Mouse (Mus musculus) hindbrain, embryonic 12.5 days (tissue): ENCODE data around the gene Asic2. TPM values are rescaled to one million over a fixed set of nuclear protein-coding genes. Genes with fewer than 3 reads are reported as not detected.

Source experiments
- ATAC-seq: fragments of 200-750 bp; cut with Nextera tagmentation; 2 replicates; pipeline ENCODE4 v1.8.0; 2017; ENCODE audit warnings: moderate TSS enrichment; ENCODE audit not compliant: low FRiP score
- H3K27ac ChIP-seq: fragments of 300-500 bp; sonication (generic); 2 replicates; pipeline ENCODE4 v1.5.1; 2016; ENCODE audit warnings: mild to moderate bottlenecking
- H3K27me3 ChIP-seq: fragments of 300-500 bp; sonication (generic); 2 replicates; pipeline ENCODE4 v1.6.1; 2016; ENCODE audit warnings: mild to moderate bottlenecking
- H3K36me3 ChIP-seq: fragments of 300-500 bp; sonication (generic); 2 replicates; pipeline ENCODE4 v1.6.1; 2016; ENCODE audit warnings: mild to moderate bottlenecking
- H3K4me1 ChIP-seq: fragments of 300-500 bp; sonication (generic); 2 replicates; pipeline ENCODE4 v1.6.1; 2016
- H3K4me2 ChIP-seq: fragments of 300-500 bp; sonication (generic); replicated peaks from 2 replicates; pipeline ENCODE4 v1.6.1; 2016; ENCODE audit warnings: mild to moderate bottlenecking
- H3K4me3 ChIP-seq: fragments of 300-500 bp; sonication (generic); 2 replicates; pipeline ENCODE4 v1.5.1; 2016; ENCODE audit warnings: mild to moderate bottlenecking
- H3K9ac ChIP-seq: fragments of 300-500 bp; sonication (generic); 2 replicates; pipeline ENCODE4 v1.6.1; 2016; ENCODE audit warnings: mild to moderate bottlenecking, moderate library complexity
- H3K9me3 ChIP-seq: fragments of 300-500 bp; sonication (generic); replicated peaks from 2 replicates; pipeline ENCODE4 v1.6.1; 2016; ENCODE audit warnings: mild to moderate bottlenecking
- WGBS: fragments of 180-500 bp; shearing (Covaris S2); methylation state at CpG from one replicate; pipeline ENCODE4 v1.1.7; 2016; 5-methylcytosine and 5-hydroxymethylcytosine counted together
- polyA plus RNA-seq: library from polyadenylated mRNA; unstranded; fragments of >200 nt; fragmentation: Nextera tagmentation; extraction: Ambion mirVana; gene quantifications from 2 replicates; pipeline ENCODE4 v1.2.1, GENCODE M21; 2016

Asic2 gene
- polyA plus RNA-seq, 1 experiment from 2014 or later = 5.4 TPM

GRCm38 (mm10) chr11:81671724-81672123 lies 296.5 kb downstream of the Asic2 start:
- no peak overlapping the region for H3K27ac ChIP-seq
- H3K9me3 ChIP-seq = no peaks in the 10 kb centered on the region
- no peaks in the 10 kb centered on the region for H3K27me3 ChIP-seq
- H3K4me1 ChIP-seq = no peaks in the 10 kb centered on the region
- no peak overlapping the region for H3K4me2 ChIP-seq
- H3K36me3 ChIP-seq = no peaks in the 10 kb centered on the region
- H3K4me3 ChIP-seq = no peak overlapping the region
- H3K9ac ChIP-seq = no peak overlapping the region
- no peak for ATAC-seq

GRCm38 (mm10) chr11:81670436-81670835 lies 297.8 kb downstream of the Asic2 start:
- no peaks in the 10 kb centered on the region for H3K4me1 ChIP-seq
- H3K27ac ChIP-seq = no peak overlapping the region
- no peaks in the 10 kb centered on the region for H3K36me3 ChIP-seq
- no peaks in the 10 kb centered on the region for H3K27me3 ChIP-seq
- H3K9me3 ChIP-seq = no peaks in the 10 kb centered on the region
- H3K4me2 ChIP-seq = no peak overlapping the region
- WGBS = 86% methylated on average over 3 of the region's 3 CpGs
- no peak overlapping the region for H3K4me3 ChIP-seq
- ATAC-seq = no peak
- no peak overlapping the region for H3K9ac ChIP-seq

- Histone ChIP-seq H3K4me3 (no peak overlapping the region), H3K4me2 (no peak overlapping the region), H3K4me1 (peaks cover 2% of the 10 kb centered on the region; the same call in 1 of the 2 replicates), H3K36me3 (no peaks in the 10 kb centered on the region), H3K27me3 (no peaks in the 10 kb centered on the region), H3K27ac (no peak overlapping the region), H3K9me3 (no peaks in the 10 kb centered on the region), H3K9ac (no peak overlapping the region)
- WGBS = 81% methylated on average over 1 of the region's 1 CpGs
- no peak for ATAC-seq
These were observed 309.4 kb downstream of the Asic2 start for GRCm38 (mm10) chr11:81658850-81659249.

GRCm38 (mm10) chr11:81657121-81657520 lies 311.1 kb downstream of the Asic2 start:
- H3K27ac ChIP-seq = no peak overlapping the region
- no peaks in the 10 kb centered on the region for H3K9me3 ChIP-seq
- 66% methylated on average over 2 of the region's 2 CpGs for WGBS
- H3K27me3 ChIP-seq = no peaks in the 10 kb centered on the region
- no peak overlapping the region for H3K4me3 ChIP-seq
- H3K4me2 ChIP-seq = no peak overlapping the region
- no peaks in the 10 kb centered on the region for H3K36me3 ChIP-seq
- no peak overlapping the region for H3K9ac ChIP-seq
- H3K4me1 ChIP-seq = peaks cover 2% of the 10 kb centered on the region; the same call in 1 of the 2 replicates
- ATAC-seq = no peak

- Histone ChIP-seq H3K9me3 (no peaks in the 10 kb centered on the region), H3K27ac (peak overlapping the region; percentile 41), H3K4me1 (peaks cover 17% of the 10 kb centered on the region), H3K4me3 (no peak overlapping the region), H3K27me3 (no peaks in the 10 kb centered on the region), H3K9ac (no peak overlapping the region), H3K36me3 (no peaks in the 10 kb centered on the region), H3K4me2 (no peak overlapping the region)
- ATAC-seq = no peak
- 13% methylated on average over 4 of the region's 4 CpGs for WGBS
These were observed 320.4 kb downstream of the Asic2 start for GRCm38 (mm10) chr11:81647828-81648227.

GRCm38 (mm10) chr11:81645549-81645948 lies 322.7 kb downstream of the Asic2 start:
- WGBS = 90% methylated on average over 3 of the region's 3 CpGs
- Histone ChIP-seq H3K27ac (no peak overlapping the region), H3K9me3 (no peaks in the 10 kb centered on the region), H3K4me1 (peaks cover 17% of the 10 kb centered on the region), H3K4me3 (no peak overlapping the region), H3K4me2 (no peak overlapping the region), H3K36me3 (no peaks in the 10 kb centered on the region), H3K9ac (no peak overlapping the region), H3K27me3 (no peaks in the 10 kb centered on the region)
- ATAC-seq = no peak

- H3K9ac ChIP-seq = no peak overlapping the region
- no peaks in the 10 kb centered on the region for H3K9me3 ChIP-seq
- no peak for ATAC-seq
- H3K4me1 ChIP-seq = 0 out of 2 replicates have a peak, but pooled peaks cover 6% of the 10 kb centered on the region
- no peak overlapping the region for H3K27ac ChIP-seq
- 88% methylated on average over 9 of the region's 9 CpGs for WGBS
- H3K4me3 ChIP-seq = no peak overlapping the region
- no peak overlapping the region for H3K4me2 ChIP-seq
- H3K27me3 ChIP-seq = no peaks in the 10 kb centered on the region; the same call in 1 of the 2 replicates
- H3K36me3 ChIP-seq = no peaks in the 10 kb centered on the region
These were observed 331.9 kb downstream of the Asic2 start for GRCm38 (mm10) chr11:81636356-81636755.

- no peak overlapping the region for H3K27ac ChIP-seq
- H3K27me3 ChIP-seq = no peaks in the 10 kb centered on the region; the same call in 1 of the 2 replicates
- no peak overlapping the region for H3K9ac ChIP-seq
- H3K4me3 ChIP-seq = no peak overlapping the region
- no peaks in the 10 kb centered on the region for H3K36me3 ChIP-seq
- ATAC-seq = no peak
- 0 out of 2 replicates have a peak, but pooled peaks cover 6% of the 10 kb centered on the region for H3K4me1 ChIP-seq
- H3K9me3 ChIP-seq = no peaks in the 10 kb centered on the region
- peak overlapping the region; percentile 34 for H3K4me2 ChIP-seq
- 56% methylated on average over 25 of the region's 25 CpGs for whole genome bisulfite sequencing
These were observed 333.6 kb downstream of the Asic2 start for GRCm38 (mm10) chr11:81634360-81635350.

- Histone ChIP-seq H3K36me3 (no peaks in the 10 kb centered on the region), H3K9ac (no peak overlapping the region), H3K27ac (no peak overlapping the region), H3K4me3 (no peak overlapping the region), H3K4me2 (no peak overlapping the region), H3K9me3 (no peaks in the 10 kb centered on the region), H3K27me3 (no peaks in the 10 kb centered on the region), H3K4me1 (no peaks in the 10 kb centered on the region)
- WGBS = 65% methylated on average over 4 of the region's 4 CpGs
- ATAC-seq = no peak
These were observed 343.1 kb downstream of the Asic2 start for GRCm38 (mm10) chr11:81625199-81625598.

- Histone ChIP-seq H3K27ac (no peak overlapping the region), H3K4me2 (no peak overlapping the region), H3K4me3 (no peak overlapping the region), H3K9me3 (no peaks in the 10 kb centered on the region), H3K9ac (no peak overlapping the region), H3K4me1 (no peaks in the 10 kb centered on the region), H3K36me3 (no peaks in the 10 kb centered on the region), H3K27me3 (peaks cover 3% of the 10 kb centered on the region; the same call in 1 of the 2 replicates)
- no peak for ATAC-seq
- WGBS = 69% methylated on average over 6 of the region's 6 CpGs
These were observed 347.7 kb downstream of the Asic2 start for GRCm38 (mm10) chr11:81620516-81620915.

GRCm38 (mm10) chr11:81616437-81616836 lies 351.8 kb downstream of the Asic2 start:
- Histone ChIP-seq H3K9ac (no peak overlapping the region), H3K27ac (no peak overlapping the region), H3K9me3 (no peaks in the 10 kb centered on the region), H3K36me3 (no peaks in the 10 kb centered on the region), H3K4me3 (no peak overlapping the region), H3K4me1 (peaks cover 21% of the 10 kb centered on the region), H3K27me3 (peaks cover 14% of the 10 kb centered on the region), H3K4me2 (no peak overlapping the region)
- no peak for ATAC-seq
- 76% methylated on average over 8 of the region's 8 CpGs for WGBS

- H3K4me1 ChIP-seq = peaks cover 21% of the 10 kb centered on the region
- H3K36me3 ChIP-seq = no peaks in the 10 kb centered on the region
- H3K4me2 ChIP-seq = peak overlapping the region; percentile 54
- H3K27me3 ChIP-seq = peaks cover 14% of the 10 kb centered on the region
- peak overlapping the region; percentile 21; the same call in 1 of the 2 replicates for H3K4me3 ChIP-seq
- no peak overlapping the region for H3K27ac ChIP-seq
- WGBS = 30% methylated on average over 10 of the region's 10 CpGs
- H3K9me3 ChIP-seq = no peaks in the 10 kb centered on the region
- no peak overlapping the region for H3K9ac ChIP-seq
- no peak for ATAC-seq
These were observed 354.2 kb downstream of the Asic2 start for GRCm38 (mm10) chr11:81613869-81614620.
